Mouse (Mus musculus): Measurements from ENCODE around the gene Elovl4.
A peak's percentile ranks its signal among the peaks of the same experiment; 100 is the strongest.

Gene Elovl4

DNA sequence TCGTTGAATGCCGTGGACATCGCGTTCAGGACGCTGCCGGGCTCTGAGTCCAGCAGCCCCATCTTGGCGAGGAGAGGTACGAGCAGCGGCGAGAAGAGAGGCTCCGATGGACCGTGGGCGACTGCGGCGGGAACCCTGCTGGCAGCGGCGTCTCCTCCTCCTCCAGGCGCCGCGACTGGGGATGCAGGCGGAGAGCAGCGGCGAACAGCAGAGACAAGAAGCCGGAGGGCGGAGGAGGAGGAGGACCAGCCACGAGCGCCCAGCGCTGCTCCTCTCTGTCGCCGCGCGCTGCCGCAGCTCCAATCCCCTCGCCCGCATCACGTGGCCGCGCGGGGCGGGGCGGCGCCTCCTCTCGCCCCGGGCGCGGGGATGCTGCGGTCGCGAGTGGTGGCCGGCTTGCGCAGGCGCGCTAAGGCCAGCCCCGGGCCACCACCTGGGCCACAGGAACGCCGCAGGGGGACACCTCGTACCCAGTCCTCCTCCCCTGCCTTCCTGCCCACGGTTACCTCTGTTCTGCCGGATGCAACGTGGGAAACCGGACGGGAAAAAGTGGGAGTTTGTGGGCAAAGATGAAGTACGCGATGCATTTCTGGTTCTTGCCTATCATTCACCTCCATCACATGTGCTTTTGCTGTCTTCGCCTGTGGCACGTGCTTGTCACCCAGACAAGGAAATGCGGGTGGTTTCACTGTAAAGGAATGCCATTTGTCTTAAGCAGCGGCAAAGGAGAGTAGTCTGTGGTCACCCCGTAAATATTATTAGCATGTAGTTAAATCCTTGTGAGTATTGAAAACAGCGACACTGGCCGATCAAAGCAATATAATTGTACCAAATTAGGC is at the start of gene Elovl4:
TSS of gene Elovl4 (minus strand) at position 301 of the 839 bp plus-strand sequence.
- peak; percentile 62 to 85 for DNase-seq (ENCODE audit: low spot score in 2 of 2)

DNA sequence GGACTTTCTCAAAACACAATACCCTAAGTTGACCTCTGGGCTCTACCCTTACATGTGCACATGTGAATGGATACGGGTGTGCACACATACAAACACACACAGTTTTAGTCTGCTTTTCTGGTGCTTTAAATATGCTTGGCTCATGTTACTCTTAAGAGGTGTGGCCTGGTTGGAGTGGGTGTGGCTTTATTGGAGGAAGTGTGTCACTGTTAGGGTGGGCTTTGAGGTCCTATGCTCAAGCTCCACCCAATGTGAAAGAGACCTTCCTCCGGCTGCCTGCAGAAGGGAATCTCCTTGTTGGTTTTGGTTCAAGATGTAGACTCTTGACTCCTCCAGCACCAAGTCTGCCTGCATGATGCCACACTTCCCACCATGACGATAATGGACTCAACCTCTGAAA is 46.4 kb upstream of the Elovl4 start:
- DNase-seq (ENCODE audit: low spot score in 2 of 2): no peak

DNA sequence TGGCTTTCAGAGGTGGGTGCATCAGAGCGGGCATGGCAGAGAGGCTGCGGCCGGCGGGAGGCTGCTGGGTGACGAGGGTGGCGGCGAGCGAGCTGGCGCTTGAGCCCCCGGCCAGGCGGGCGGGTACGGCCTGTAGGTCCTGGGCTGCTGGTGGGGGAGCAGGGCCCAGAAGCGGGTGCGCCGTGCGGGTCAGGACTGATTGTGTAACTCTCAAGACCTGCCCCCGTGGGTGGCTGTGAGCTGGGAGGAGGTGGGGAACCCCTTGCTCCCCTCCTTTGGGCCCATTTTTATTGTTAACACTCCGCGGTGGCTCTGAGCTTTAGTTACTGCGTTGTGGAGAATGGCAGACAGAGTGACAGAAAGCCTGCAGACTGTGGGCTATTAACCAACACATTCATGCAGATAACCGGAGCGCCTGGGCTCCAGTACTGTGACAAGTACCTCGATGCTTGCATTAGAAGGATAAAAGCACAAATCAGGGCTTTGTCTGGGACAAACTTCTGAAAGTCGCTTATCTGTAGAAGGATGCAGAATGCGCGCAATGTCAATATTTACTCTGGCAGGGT is 28.8 kb upstream of the Elovl4 start:
- no peak for DNase-seq (ENCODE audit: low spot score in 2 of 2)

DNA sequence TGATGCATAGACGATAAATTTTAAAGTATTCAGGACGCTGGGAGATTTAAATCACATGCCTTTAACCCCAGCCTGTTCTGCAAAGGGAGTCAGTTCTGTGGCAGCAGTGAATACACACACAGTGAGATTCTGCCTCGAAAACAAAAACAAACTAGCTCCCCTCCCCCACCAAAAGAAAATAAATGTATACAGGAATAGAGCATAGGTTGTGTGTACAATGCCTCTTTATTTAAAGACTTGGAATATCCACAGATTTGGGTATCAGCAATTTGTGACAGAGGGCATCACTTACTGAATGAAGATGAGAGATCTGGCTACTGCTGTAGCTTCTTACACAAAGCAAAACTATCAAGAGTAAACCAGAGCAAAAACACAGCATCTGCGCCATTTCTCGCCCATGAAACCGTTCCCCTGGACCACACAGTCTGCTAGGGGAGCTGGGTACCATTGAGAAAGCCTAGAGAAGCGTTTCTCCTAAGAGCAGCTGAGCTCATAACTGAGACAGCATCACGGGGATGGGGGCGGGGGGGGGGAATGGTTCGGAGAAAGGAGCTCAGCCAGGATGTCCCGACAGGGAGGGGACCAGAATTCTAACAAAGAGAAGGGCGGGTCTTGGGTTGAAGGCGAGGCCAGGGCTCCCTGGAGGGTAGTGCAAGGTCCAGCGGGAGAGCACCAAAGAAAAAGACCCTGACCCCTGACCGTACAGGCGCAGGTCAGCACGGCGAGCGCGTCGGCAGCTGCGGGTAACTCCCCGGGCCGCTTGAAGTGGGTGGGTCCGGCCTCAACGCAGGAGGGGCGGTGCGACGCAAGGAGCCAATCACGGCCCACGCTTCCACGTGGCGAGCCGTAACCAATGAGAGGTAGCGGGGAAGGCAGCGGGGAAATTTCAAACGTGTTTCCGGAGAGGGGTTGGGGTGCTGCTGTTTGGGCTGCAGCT is 28.0 kb upstream of the Elovl4 start, which contains the start of gene Ttk:
TSS of gene Ttk (plus strand) at position 879 of the 937 bp plus-strand sequence.
- peak; percentile 85 to 89 for DNase-seq (ENCODE audit: low spot score in 2 of 2)

DNA sequence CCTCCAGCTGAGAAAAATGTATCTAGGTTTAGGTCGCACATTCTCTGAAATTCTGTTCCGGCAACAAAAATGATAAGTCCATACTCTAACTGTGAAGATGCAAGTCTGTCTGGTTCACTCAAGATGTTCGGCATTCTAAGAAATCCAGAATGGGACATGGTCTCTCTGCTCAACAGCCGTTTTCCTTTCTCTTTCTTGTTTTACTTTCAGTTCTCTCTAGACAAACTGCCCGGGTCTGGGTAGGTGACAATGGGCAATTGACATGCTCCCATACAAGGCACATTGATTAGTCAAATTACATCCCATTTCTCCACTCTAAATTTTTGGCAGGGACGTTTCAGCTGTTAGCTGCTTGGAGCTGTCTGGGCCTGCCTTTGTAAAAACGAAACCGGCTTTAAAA is 25.1 kb upstream of the Elovl4 start:
- no peak for DNase-seq (ENCODE audit: low spot score in 2 of 2)

DNA sequence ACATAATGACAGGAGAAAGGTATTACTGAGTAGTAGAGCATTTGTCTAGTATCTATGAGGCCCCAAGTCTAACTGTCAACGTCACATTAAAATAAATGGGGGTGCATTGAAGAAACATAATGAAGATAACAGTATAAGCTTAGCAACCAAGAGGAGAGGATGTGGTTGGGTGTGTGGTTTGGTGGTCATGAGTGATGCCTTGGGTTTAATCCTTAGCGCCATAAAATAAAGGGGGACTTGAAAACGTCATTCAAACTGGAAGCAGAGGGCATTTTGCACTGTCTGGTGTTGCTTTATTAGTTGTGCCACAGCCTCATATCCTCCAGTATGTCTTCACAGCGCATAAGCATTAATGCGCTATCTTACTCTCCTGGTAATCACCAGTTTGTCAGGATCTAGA is 23.8 kb upstream of the Elovl4 start:
- DNase-seq (ENCODE audit: low spot score in 2 of 2): no peak

DNA sequence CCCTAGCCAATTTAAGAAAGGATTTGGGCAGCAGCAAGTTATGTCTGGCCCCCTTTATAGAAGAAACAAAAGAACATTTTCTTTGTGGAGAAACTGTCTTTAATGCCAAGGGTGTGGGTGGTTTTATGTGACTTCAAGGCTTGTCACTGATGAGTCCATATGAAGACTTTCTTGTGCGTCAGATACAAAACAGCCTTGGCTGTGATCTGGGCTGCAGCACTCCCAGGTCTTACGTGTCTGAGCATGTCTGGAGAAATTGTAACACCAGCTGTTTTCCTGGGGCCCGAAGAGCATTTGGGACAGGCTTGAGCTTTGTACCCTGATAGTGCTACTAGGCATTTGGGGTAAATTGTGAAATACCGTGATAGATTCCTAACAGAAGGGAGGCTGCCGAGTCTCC is 16.8 kb upstream of the Elovl4 start:
- no peak for DNase-seq (ENCODE audit: low spot score in 2 of 2)

DNA sequence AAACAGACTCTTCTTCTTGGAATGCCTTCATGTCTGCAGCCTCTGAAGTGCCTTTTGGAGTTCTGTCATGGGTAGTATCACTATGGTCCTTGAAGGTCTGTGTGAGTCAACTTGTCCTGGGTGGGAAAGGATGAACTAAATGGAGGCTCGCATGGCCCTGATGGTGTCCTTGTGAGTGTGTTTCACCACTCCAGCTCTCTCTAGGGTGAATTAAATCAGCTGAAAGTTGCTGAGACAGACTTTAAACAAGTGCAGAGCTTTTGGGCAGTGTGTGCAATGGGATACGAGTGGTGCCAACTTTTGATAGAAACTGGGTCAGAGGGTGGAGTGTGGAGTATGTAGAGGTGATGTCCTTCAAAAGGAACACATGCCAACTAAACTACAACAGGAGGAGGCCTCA is 14.9 kb upstream of the Elovl4 start:
- DNase-seq (ENCODE audit: low spot score in 2 of 2): no peak

DNA sequence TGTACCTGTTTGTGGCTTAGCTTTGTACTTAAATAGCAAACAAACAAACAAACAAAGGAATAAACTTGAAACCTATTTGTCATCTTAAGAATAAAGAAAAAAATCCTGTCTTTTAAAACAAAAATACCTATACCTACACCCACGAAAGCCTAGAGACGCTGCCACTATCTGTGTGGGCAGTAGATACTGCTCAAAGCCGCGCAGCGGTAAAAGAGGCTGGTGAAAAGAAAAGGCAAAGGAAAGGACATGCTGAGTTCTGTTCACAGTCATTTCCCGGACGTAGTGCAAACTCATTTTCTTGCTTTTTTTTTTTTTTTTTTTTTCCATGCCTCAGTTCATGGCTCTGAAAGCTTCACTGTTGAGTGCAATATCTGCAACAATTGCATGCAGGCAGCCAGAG is 13.1 kb upstream of the Elovl4 start:
- DNase-seq (ENCODE audit: low spot score in 2 of 2): no peak

DNA sequence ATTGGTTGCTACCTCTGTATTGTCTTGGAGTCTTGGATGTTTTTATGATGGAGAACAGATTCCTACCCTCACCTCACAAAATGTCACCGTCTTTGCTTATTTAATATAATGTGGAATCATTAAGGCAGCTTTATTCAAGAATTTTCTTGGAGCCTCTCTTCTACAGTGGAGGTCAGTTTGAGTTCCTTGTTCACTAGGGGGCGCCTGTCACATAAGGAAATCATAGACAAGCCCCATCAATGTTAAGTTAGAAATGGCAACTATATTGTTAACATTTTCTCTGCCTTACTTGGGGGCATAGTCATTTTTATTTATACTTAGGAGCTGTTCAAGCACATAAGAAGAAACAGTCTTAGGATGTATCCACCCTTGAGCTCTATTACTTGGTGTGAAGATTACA is 1.5 kb upstream of the Elovl4 start:
- peak in 1 of 2 experiments; percentile 30 for DNase-seq (ENCODE audit: low spot score in 2 of 2)

DNA sequence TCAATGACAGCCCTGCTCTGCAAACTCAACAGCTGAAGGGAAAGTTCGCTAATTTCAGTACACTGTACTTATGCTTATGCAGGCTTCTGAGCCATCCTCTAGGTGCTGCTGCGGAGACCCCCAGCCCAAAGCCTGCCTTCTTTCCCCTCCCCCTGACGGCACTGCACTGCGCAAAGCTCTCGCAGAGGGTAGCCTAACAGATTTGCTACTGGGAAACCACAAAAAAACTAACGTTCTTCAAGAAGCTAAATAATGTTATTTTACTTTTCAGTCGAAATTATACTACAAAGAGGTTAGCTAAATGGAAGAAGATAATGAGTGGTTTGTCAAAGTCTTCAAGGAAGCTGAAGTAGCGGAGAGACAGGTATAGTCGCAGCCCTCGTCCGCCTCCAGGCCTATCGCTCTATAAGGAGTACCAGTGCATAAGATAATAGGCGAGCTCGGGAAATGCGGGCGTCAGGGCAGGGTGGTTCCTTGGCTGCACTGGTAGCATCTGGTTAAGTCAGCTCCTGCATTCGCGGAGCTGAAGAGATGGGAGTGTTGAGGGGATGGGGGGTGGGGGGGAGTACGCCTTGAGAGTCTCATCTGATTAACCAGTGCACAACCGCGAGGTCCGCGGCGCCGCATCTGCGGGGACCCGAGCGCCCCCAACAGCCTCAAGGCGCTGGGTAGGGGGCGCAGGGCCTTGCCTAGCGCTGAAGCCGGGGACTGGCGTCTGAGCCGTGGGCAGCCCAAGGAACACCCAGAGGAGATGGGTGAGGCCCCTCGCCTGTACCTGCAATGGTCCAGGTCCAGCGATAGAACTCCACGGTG is 707 bp downstream of the Elovl4 start:
- peak; percentile 30 to 45 for DNase-seq (ENCODE audit: low spot score in 2 of 2)

DNA sequence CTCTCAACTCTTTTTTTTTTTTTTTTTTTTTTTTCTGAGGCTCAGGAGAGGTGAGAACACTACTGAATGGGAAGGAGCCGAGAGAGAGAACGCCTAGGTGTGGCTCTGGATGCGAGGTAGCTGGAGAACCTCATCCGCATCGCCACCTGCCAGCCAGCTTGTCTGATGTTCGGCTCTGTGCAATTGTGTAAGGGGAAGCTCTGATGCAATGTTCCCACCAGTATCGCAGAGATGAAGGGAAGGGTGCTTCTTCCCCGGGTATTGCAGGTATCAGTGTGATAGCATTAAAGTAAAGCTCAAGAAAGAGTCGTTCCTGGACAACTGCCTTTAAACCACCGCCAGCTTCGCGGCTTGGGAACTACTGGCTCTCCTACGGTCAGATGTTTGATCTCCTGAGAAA is 1.7 kb downstream of the Elovl4 start:
- DNase-seq (ENCODE audit: low spot score in 2 of 2): no peak

DNA sequence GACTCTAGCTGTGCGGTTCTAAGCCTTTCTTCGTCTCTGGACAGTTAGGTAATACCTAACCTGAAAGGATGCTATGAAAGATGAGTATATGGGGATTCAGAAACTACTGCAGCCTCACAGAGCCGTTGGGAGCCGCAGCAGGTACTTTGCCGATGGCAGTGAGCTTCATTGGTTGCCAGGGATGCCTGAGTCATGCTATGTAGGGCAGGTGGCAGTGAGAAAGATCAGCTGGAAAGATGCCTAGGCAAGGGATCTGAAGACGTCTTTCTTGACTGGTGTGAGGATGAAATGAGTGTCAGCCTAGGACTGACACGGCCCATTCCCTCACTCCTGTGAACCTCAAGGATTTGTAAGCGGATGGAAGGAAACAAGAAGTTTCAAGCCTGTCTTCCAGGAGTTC is 8.2 kb downstream of the Elovl4 start:
- DNase-seq (ENCODE audit: low spot score in 2 of 2): no peak

DNA sequence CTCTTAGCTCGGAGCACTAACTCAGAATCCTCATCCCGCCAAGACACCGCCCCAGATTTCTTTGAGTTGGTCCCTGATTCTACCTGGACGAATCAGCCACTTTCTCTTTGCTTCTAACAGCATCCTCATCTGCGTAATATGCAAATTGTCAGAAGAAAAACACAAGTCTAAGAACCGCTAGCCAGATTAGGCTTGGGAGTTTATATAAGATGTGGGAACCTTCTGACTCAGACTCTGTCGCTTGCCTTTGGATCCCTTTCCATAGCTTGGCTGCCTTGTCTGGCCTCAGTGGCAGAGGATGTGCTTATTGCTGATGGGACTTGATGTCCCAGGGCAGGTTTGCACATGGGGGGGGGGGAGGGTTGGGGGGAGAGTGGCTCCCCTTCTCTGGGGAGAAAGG is 9.2 kb downstream of the Elovl4 start:
- DNase-seq (ENCODE audit: low spot score in 2 of 2): no peak

DNA sequence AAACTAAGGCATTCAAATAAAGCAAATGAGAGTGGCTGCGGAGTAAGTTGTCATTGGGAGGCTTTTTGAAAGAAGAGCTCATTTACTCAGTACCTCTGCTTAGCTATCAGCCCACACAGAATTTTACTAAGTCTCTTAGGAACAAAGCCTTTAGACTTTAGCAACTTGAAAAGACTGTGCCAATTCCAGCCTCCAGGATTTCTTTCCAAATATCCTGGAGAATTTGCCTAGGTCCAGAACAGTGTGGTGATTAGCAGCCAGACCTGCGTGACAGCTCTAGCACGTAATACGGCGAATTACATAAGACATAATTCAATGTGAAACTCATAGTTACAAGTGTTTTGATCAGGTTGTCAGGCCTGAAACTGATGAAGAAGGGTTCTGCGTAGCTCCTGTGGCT is 16.8 kb downstream of the Elovl4 start:
- DNase-seq (ENCODE audit: low spot score in 2 of 2): no peak

DNA sequence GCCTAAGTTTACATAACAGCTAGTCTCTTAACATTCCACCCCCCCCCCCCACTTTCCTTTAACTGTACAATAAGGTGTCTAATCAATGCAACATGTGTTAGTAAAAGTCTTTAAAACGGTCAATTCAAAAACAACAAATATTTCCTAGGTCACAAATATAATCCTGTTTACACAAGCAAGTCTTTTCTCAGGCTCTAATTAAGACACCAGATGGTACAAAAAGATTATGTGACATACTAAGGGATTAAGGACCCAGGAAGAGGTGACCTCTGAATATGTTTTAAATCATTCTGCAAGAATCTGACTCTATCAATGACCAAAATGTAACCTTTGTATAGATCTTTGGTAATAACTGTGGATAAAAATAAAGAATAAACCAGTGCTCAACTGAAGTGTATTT is 20.6 kb downstream of the Elovl4 start:
- DNase-seq (ENCODE audit: low spot score in 2 of 2): no peak

DNA sequence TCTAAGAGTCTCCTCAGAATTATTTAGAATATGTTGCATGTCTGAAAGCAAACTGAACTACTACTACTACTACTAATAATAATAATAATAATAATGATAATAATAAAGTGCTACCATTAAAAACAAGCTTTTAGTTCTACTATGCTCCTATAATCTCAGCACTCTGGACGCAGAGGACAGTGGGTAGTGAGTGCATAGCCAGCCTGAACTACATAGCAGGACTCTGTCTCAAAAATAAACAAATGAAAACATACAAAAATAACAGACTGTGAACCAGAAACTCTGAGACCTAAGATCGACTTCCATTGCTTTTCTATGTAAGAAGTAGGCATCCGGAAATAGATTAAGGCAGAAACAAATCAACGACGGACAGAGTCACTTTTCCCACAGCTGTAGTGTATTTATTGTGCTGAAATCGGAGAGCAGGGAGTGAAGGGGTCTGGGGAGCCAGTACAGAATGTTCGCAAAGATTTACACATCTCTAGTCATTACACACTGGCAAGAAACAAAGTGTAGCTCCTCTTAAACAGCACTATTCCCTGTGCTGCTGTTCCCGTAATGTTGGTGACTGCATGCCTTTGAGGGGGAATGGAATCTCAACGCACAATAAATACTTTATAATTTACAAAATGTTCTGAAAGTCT is 27.6 kb downstream of the Elovl4 start:
- DNase-seq (ENCODE audit: low spot score in 2 of 2): no peak

DNA sequence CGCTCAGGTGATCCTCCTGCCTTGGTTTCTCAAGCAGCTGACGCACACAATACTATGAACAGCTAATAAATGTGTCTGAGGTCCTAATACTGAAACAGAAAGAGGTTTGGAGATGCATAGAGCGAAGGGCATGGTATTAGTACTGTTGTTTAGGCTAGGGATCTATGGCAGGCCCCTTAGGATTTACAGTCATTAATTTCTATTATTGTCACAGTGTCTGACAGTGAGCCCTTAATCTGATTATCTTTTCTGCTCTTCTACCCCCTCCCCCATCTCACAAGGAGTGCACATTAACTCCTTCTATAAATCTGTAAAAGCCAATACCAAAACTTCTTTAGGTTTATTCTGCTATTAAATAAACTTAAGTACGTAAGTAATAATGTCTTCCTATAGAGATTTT is 44.8 kb downstream of the Elovl4 start:
- DNase-seq (ENCODE audit: low spot score in 2 of 2): no peak

DNA sequence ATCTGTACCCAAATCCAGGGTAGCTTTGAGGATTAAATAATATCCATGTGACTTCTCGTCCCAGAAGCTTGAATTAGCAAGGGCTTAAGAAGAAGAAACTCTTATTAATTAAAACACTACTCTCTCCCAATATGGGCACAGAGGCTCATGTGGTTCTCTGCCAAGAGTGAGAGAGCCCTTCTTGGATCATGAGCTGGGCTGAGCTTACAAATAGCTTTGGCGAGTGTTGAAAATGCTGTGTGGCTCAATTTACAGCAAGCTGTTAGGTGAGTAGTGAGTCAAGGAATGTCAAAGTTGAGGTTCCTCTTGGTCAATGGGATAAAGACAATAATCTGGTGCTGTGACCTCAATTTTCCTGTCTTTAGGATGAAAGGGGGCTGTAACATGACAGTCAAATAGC is 74.2 kb downstream of the Elovl4 start:
- no peak for DNase-seq (ENCODE audit: low spot score in 2 of 2)

DNA sequence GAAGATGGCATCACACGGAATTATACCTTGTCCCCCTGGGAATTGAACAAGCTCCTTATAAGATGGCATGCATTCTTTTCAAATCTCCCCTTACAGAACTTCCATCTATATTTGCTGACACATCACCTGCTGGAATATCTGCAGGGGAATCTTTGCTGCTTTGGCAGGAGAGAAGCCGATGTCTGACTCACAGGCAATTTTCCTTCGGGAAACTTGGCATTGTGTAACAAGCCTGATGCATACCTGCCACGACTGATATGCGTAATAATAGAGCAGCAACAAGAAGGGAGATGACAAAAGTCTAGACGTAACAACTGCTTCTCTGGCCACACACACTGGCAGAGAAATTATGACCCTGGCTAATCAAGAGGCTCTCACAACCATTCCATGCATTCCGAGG is 75.2 kb downstream of the Elovl4 start:
- no peak for DNase-seq (ENCODE audit: low spot score in 2 of 2)

All from cerebellum, postnatal 4 days (tissue).